Mouse (Mus musculus) liver, embryonic 11.5 days (tissue): ENCODE measurements around the gene Deaf1. TPM values are rescaled to one million over a fixed set of nuclear protein-coding genes. Genes with fewer than 3 reads are reported as not detected.

Source experiments
- ATAC-seq: fragments of 200-750 bp; cut with Nextera tagmentation; replicated peaks from 2 replicates; pipeline ENCODE4 v1.8.0; 2017; ENCODE audit warnings: moderate number of reproducible peaks, mild to moderate bottlenecking, moderate TSS enrichment, moderate library complexity; ENCODE audit not compliant: low FRiP score
- DNase-seq: peaks from one replicate; pipeline ENCODE4 v3.0.0-alpha.2; 2017; ENCODE audit warnings: low spot score
- H3K27ac ChIP-seq: fragments of 300-500 bp; sonication (generic); 2 replicates; pipeline ENCODE4 v1.5.1; 2014; ENCODE audit warnings: mild to moderate bottlenecking, low read depth, low read length, control low read depth
- H3K27me3 ChIP-seq: fragments of 300-500 bp; sonication (generic); replicated peaks from 2 replicates; pipeline ENCODE4 v1.6.1; 2014; ENCODE audit warnings: low read length, mixed read lengths; ENCODE audit not compliant: control insufficient read depth, insufficient read depth
- H3K36me3 ChIP-seq: fragments of 300-500 bp; sonication (generic); 2 replicates; pipeline ENCODE4 v1.6.1; 2014; ENCODE audit warnings: mild to moderate bottlenecking, low read length, moderate library complexity, mixed read lengths; ENCODE audit not compliant: control insufficient read depth, insufficient read depth
- H3K4me1 ChIP-seq: fragments of 300-500 bp; sonication (generic); replicated peaks from 2 replicates; pipeline ENCODE4 v1.6.1; 2014; ENCODE audit warnings: low read length, mixed read lengths; ENCODE audit not compliant: control insufficient read depth, insufficient read depth
- H3K4me2 ChIP-seq: fragments of 300-500 bp; sonication (generic); 2 replicates; pipeline ENCODE4 v1.6.1; 2014; ENCODE audit warnings: mild to moderate bottlenecking, control low read depth, moderate library complexity
- H3K4me3 ChIP-seq: fragments of 300-500 bp; sonication (generic); 2 replicates; pipeline ENCODE4 v1.5.1; 2014; ENCODE audit warnings: low read depth, low read length, control low read depth
- H3K9ac ChIP-seq: fragments of 300-500 bp; sonication (generic); 2 replicates; pipeline ENCODE4 v1.6.1; 2014; ENCODE audit warnings: low read depth, low read length, control low read depth
- H3K9me3 ChIP-seq: fragments of 300-500 bp; sonication (generic); 2 replicates; pipeline ENCODE4 v1.6.1; 2016; ENCODE audit warnings: low read length, inconsistent platforms, mixed read lengths; ENCODE audit not compliant: control insufficient read depth
- WGBS: fragments of 180-500 bp; shearing (Covaris S2); extraction: QIAGEN DNeasy Blood & Tissue Kit; methylation state at CpG from one replicate; pipeline ENCODE4 v1.1.7; 2014; 5-methylcytosine and 5-hydroxymethylcytosine counted together
- polyA plus RNA-seq: library from polyadenylated mRNA; unstranded; fragments of >200 nt; fragmentation: Nextera tagmentation; extraction: Ambion mirVana; gene quantifications from 2 replicates; pipeline ENCODE4 v1.2.1, GENCODE M21; 2014

The Deaf1 gene
- polyA plus RNA-seq, 1 experiment from 2014 or later = 54.0 TPM

DNA sequence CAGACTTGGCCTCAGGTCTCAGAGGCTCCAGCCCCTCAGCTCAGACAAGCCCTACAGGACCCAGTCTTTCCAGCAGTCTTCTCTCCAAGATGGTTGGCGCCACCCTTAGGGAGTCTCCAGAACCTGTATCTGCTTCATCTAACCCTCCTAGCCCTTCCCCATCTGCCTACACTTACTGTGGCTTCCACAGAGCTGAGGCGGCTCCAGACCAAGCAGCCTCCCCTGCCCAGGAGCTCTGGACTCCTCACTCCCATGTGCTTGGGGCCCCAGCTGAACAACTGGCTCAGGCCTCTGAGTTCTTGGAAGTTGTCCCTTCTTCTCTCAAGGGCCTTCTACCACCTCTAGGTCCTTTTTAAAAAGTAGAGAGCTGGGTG, 36.2 kb upstream of the Deaf1 start:
- Histone ChIP-seq H3K4me3 (no peak overlapping the region), H3K4me1 (peaks cover 13% of the 10 kb centered on the region), H3K9me3 (no peaks in the 10 kb centered on the region), H3K4me2 (no peak overlapping the region), H3K27me3 (peaks cover 10% of the 10 kb centered on the region), H3K36me3 (no peaks in the 10 kb centered on the region), H3K27ac (peak overlapping the region; percentile 88), H3K9ac (peak overlapping the region; percentile 54)
- 63% methylated on average over 2 of the region's 2 CpGs for WGBS
- no peak for DNase-seq
- peak; percentile 35 for ATAC-seq

DNA sequence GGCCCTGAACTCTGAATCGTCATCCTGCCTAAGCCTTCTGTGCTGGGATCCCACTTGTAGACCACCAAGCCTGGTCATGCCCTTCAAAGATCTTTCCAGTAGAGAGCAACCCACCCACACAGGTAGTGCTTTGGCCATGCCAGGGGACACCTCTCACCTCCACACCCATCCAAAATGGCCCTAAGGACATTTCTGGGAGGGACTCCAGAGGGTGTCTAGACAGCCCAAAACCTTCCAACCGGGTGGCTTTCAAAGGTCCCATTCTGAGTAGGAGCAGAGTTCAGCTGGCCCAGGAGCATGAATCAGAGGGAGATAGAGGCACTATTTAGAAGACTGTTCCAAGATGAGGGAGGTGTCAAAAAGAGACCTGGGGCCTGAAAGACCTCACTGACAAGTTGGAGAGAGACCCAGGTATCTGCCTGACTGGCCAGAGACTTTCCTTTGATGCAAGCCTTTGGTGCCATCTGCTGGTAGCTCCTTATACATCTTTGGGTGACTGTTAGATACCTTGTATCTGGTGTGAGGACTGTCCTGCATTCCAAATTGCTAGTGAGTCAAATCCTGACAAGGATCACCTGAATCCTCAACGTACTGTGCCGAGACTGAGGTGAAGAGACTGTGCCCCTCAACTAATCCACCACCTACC, 35.7 kb upstream of the Deaf1 start:
- Histone ChIP-seq H3K27me3 (peaks cover 10% of the 10 kb centered on the region), H3K4me2 (no peak overlapping the region)
- WGBS = 58% methylated on average over 4 of the region's 4 CpGs

DNA sequence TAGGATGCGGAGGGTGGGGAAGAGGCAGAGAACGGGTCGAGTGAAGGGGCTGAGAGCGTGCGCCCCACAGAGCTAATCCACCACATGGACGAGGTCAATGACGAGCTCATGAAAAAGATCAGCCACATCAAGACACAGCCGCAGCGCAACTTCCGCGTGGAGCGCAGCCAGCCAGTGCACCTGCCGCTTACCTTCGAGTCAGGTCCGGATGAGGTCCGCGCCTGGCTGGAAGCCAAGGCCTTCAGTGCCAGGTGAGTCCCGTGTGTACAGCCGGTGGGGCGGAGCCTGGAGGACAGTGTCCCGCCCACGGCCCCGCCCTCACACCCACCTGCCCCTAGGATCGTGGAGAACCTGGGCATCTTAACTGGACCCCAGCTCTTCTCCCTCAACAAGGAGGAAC, 34.0 kb upstream of the Deaf1 start:
- Histone ChIP-seq H3K4me2 (no peak overlapping the region; the same call in 1 of the 2 replicates), H3K4me3 (no peak overlapping the region), H3K9me3 (no peaks in the 10 kb centered on the region), H3K27ac (no peak overlapping the region; the same call in 1 of the 2 replicates), H3K27me3 (peaks cover 10% of the 10 kb centered on the region), H3K36me3 (no peaks in the 10 kb centered on the region), H3K9ac (no peak overlapping the region), H3K4me1 (peaks cover 13% of the 10 kb centered on the region)
- no peak for DNase-seq
- WGBS = 22% methylated on average over 24 of the region's 24 CpGs
- ATAC-seq = no peak

More for the DNA sequence above, 35.7 kb upstream of the Deaf1 start:
- Histone ChIP-seq H3K9ac (peak overlapping the region; percentile 54), H3K27ac (peak overlapping the region; percentile 88), H3K9me3 (no peaks in the 10 kb centered on the region), H3K36me3 (no peaks in the 10 kb centered on the region), H3K4me1 (peaks cover 13% of the 10 kb centered on the region), H3K4me3 (no peak overlapping the region)
- no peak for DNase-seq
- ATAC-seq = peak; percentile 75

DNA sequence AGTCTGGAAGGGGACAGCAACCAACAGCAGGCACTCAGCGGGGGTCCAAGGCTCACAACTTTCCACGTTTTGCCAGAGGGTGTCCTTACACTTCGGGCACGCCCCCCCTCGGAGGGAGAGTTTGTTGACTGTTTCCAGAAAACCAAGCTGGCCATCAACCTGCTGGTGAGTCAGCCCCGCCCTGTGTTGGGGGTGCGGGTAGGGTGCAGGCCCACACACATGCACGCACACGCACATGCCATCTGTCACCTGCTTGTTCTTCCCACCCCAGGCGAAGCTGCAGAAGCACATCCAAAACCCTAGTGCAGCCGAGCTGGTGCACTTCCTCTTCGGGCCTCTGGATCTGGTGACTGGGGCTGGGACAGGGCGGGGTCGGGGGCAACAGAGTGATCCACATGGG, 29.5 kb upstream of the Deaf1 start:
- 64% methylated on average over 14 of the region's 14 CpGs for WGBS
- no peaks in the 10 kb centered on the region for H3K36me3 ChIP-seq
- H3K9ac ChIP-seq = no peak overlapping the region
- H3K4me1 ChIP-seq = no peaks in the 10 kb centered on the region
- no peaks in the 10 kb centered on the region for H3K9me3 ChIP-seq
- no peak overlapping the region for H3K27ac ChIP-seq
- DNase-seq = no peak
- no peak overlapping the region for H3K4me3 ChIP-seq
- ATAC-seq = no peak
- H3K4me2 ChIP-seq = no peak overlapping the region
- H3K27me3 ChIP-seq = peaks cover 9% of the 10 kb centered on the region

DNA sequence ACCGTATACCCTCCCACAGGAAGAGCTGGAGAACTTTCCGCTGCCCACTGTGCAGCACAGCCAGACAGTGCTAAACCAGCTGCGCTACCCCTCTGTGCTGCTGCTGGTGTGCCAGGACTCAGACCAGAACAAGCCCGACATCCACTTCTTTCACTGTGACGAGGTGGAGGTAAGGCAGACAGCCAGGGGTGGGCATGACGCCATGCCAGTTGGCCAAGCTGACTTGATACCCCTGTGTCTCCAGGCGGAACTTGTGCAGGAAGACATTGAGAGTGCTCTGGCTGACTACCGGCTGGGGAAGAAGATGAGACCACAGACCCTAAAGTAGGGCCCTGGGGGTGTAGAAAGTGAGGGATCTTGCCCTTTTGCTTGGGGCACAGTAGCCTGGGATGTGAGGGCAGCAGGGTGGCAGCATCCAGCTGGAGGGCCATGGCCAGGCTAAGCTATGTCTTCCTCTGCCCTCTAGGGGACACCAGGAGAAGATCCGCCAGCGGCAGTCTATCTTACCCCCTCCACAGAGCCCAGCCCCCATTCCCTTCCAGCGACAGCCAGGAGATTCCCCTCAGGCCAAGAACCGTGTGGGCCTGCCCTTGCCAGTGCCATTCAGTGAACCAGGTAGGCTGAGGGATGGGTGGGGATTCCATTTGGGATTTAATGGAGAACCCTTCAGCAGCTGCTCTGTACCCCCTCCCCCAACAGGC, 28.3 kb upstream of the Deaf1 start:
- DNase-seq (no peak), ATAC-seq (peak; percentile 35; the same call in 1 of the 2 replicates)
- Histone ChIP-seq H3K9ac (no peak overlapping the region), H3K4me1 (peaks cover 4% of the 10 kb centered on the region; the same call in 1 of the 2 replicates), H3K27me3 (no peaks in the 10 kb centered on the region; the same call in none of the 2 replicates), H3K4me3 (no peak overlapping the region), H3K4me2 (no peak overlapping the region), H3K36me3 (no peaks in the 10 kb centered on the region), H3K9me3 (no peaks in the 10 kb centered on the region), H3K27ac (no peak overlapping the region)
- WGBS = 56% methylated on average over 12 of the region's 12 CpGs

DNA sequence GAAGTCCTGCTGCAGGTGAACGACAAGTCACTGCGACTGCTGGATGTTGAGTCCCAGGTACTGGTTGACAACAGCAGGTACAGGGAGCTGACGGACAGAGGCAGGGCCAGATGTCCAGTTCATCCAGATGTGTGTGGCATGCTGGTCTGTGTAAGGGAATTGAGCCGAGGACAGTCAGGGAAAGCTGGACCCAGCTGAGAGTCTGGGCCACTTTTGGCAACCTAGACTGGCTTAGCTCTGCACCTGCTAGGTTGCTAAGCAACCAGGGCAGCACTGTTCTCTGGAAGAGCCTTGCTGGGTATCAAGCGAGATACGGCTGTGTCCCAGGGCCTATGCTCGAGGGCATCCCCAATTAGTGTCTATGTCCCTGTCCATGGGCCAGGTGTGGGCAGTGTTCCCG, 27.6 kb upstream of the Deaf1 start:
- ATAC-seq (no peak), DNase-seq (no peak)
- WGBS = 77% methylated on average over 8 of the region's 8 CpGs
- no peak overlapping the region for H3K9ac ChIP-seq
- H3K4me3 ChIP-seq = no peak overlapping the region
- H3K4me1 ChIP-seq = peaks cover 4% of the 10 kb centered on the region; the same call in 1 of the 2 replicates
- H3K9me3 ChIP-seq = no peaks in the 10 kb centered on the region
- no peaks in the 10 kb centered on the region; the same call in none of the 2 replicates for H3K27me3 ChIP-seq
- H3K27ac ChIP-seq = no peak overlapping the region
- no peaks in the 10 kb centered on the region for H3K36me3 ChIP-seq
- H3K4me2 ChIP-seq = no peak overlapping the region

DNA sequence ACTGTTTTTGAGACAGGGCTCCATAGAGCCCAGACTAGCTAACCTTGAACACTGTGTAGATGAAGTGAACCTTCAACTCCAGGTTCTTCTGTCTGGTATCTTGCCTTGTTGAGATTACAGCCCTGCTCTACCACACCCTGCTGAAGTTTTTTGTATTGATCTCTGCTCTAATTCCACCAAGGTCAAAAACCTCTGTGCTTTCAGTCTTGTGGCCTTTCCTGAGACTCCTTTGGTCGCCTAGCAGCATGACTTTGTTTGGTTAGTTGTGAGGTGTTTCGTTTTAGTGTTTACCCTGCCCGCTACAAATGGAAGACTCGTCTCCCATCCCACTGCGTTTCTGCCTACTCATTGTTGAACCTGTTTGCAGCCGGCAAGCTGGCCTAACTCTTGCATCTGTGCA, 23.6 kb upstream of the Deaf1 start:
- 68% methylated on average over 6 of the region's 6 CpGs for WGBS
- ATAC-seq = no peak
- H3K4me1 ChIP-seq = peaks cover 4% of the 10 kb centered on the region; the same call in 1 of the 2 replicates
- no peak overlapping the region for H3K9ac ChIP-seq
- no peaks in the 10 kb centered on the region for H3K9me3 ChIP-seq
- H3K4me2 ChIP-seq = no peak overlapping the region
- no peaks in the 10 kb centered on the region for H3K27me3 ChIP-seq
- H3K27ac ChIP-seq = no peak overlapping the region
- no peak overlapping the region for H3K4me3 ChIP-seq
- H3K36me3 ChIP-seq = no peaks in the 10 kb centered on the region
- DNase-seq = no peak

DNA sequence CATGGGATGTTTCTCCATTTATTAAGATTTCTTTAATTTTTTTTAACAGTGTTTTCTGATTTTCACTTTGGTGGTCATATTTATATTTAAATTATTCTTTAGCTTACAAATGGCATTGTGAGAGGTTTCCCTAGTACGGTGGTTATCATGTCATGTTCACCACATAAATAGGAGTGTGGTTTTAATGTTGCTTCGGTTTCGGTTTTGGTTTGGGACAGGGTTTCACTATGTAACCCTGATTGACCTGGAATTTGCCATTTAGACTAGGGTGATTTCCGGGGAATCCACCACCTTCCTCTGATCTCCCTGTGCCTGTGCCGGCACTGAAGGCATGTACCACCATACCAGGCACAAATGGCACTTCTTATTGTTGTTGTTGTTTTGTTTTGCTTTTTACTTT, 17.3 kb upstream of the Deaf1 start:
- Histone ChIP-seq H3K4me1 (peaks cover under 1% of the 10 kb centered on the region; the same call in 1 of the 2 replicates), H3K27me3 (no peaks in the 10 kb centered on the region), H3K4me2 (no peak overlapping the region), H3K4me3 (no peak overlapping the region), H3K9me3 (no peaks in the 10 kb centered on the region), H3K36me3 (no peaks in the 10 kb centered on the region), H3K9ac (no peak overlapping the region), H3K27ac (no peak overlapping the region)
- ATAC-seq (no peak), DNase-seq (no peak)
- 85% methylated on average over 5 of the region's 5 CpGs for WGBS
